Mouse (Mus musculus): ENCODE results near the gene Macrod2. TPM values are rescaled to one million over a fixed set of nuclear protein-coding genes. Genes with fewer than 3 reads are reported as not detected.

Macrod2 gene
- polyA plus RNA-seq, 1 experiment from 2014 or later, result 19.9 TPM

GRCm38 (mm10) chr2:140533621-140534020, 138.5 kb downstream of the Macrod2 start:
- Histone ChIP-seq H3K36me3 (ENCODE audit: control insufficient read depth, insufficient read depth, low read length) (no peaks in the 10 kb centered on the region), H3K9me3 (ENCODE audit: control insufficient read depth, low read length) (no peaks in the 10 kb centered on the region), H3K27ac (ENCODE audit: low read depth, low read length) (no peak overlapping the region), H3K4me3 (ENCODE audit: low read depth, low read length) (no peak overlapping the region), H3K27me3 (replicated peaks; ENCODE audit: control insufficient read depth, insufficient read depth, low read length) (no peaks in the 10 kb centered on the region), H3K9ac (ENCODE audit: low read depth, low read length) (no peak overlapping the region), H3K4me1 (replicated peaks; ENCODE audit: control insufficient read depth, insufficient read depth, low read length) (no peaks in the 10 kb centered on the region), H3K4me2 (no peak overlapping the region)
- no peak for ATAC-seq (replicated peaks; ENCODE audit: low FRiP score)
- 86% methylated on average over 8 of the region's 8 CpGs for WGBS
- no peak for DNase-seq (ENCODE audit: low spot score)

- no peaks in the 10 kb centered on the region for H3K27me3 ChIP-seq (replicated peaks; ENCODE audit: control insufficient read depth, insufficient read depth, low read length)
- H3K4me1 ChIP-seq (replicated peaks; ENCODE audit: control insufficient read depth, insufficient read depth, low read length), result no peaks in the 10 kb centered on the region
- no peaks in the 10 kb centered on the region for H3K9me3 ChIP-seq (ENCODE audit: control insufficient read depth, low read length)
- H3K4me2 ChIP-seq, result no peak overlapping the region
- WGBS, result 86% methylated on average over 3 of the region's 3 CpGs
- ATAC-seq (replicated peaks; ENCODE audit: low FRiP score), result no peak
- H3K9ac ChIP-seq (ENCODE audit: low read depth, low read length), result no peak overlapping the region
- no peak overlapping the region for H3K4me3 ChIP-seq (ENCODE audit: low read depth, low read length)
- no peaks in the 10 kb centered on the region for H3K36me3 ChIP-seq (ENCODE audit: control insufficient read depth, insufficient read depth, low read length)
- no peak overlapping the region for H3K27ac ChIP-seq (ENCODE audit: low read depth, low read length)
- no peak for DNase-seq (ENCODE audit: low spot score)
Observed at GRCm38 (mm10) chr2:140534583-140534982, 139.5 kb downstream of the Macrod2 start.

- no peak overlapping the region for H3K9ac ChIP-seq (ENCODE audit: low read depth, low read length)
- H3K4me1 ChIP-seq (replicated peaks; ENCODE audit: control insufficient read depth, insufficient read depth, low read length), result no peaks in the 10 kb centered on the region
- ATAC-seq (replicated peaks; ENCODE audit: low FRiP score) (no peak), DNase-seq (ENCODE audit: low spot score) (no peak)
- no peak overlapping the region for H3K4me3 ChIP-seq (ENCODE audit: low read depth, low read length)
- H3K4me2 ChIP-seq, result no peak overlapping the region
- H3K36me3 ChIP-seq (ENCODE audit: control insufficient read depth, insufficient read depth, low read length), result no peaks in the 10 kb centered on the region
- no peaks in the 10 kb centered on the region for H3K27me3 ChIP-seq (replicated peaks; ENCODE audit: control insufficient read depth, insufficient read depth, low read length)
- 84% methylated on average over 5 of the region's 5 CpGs for WGBS
- no peaks in the 10 kb centered on the region for H3K9me3 ChIP-seq (ENCODE audit: control insufficient read depth, low read length)
- H3K27ac ChIP-seq (ENCODE audit: low read depth, low read length), result no peak overlapping the region
Observed at GRCm38 (mm10) chr2:140535832-140536571, 140.9 kb downstream of the Macrod2 start.

GRCm38 (mm10) chr2:140549286-140549685, 154.2 kb downstream of the Macrod2 start:
- DNase-seq (ENCODE audit: low spot score), result no peak
- no peak overlapping the region for H3K4me2 ChIP-seq

GRCm38 (mm10) chr2:140561426-140561825, 166.3 kb downstream of the Macrod2 start:
- Histone ChIP-seq H3K4me1 (replicated peaks; ENCODE audit: control insufficient read depth, insufficient read depth, low read length) (no peaks in the 10 kb centered on the region), H3K9me3 (ENCODE audit: control insufficient read depth, low read length) (no peaks in the 10 kb centered on the region), H3K27ac (ENCODE audit: low read depth, low read length) (no peak overlapping the region), H3K36me3 (ENCODE audit: control insufficient read depth, insufficient read depth, low read length) (no peaks in the 10 kb centered on the region), H3K4me2 (no peak overlapping the region), H3K27me3 (replicated peaks; ENCODE audit: control insufficient read depth, insufficient read depth, low read length) (no peaks in the 10 kb centered on the region), H3K9ac (ENCODE audit: low read depth, low read length) (no peak overlapping the region), H3K4me3 (ENCODE audit: low read depth, low read length) (no peak overlapping the region)
- DNase-seq (ENCODE audit: low spot score) (no peak), ATAC-seq (replicated peaks; ENCODE audit: low FRiP score) (no peak)
- WGBS, result 73% methylated on average over 2 of the region's 2 CpGs

More at GRCm38 (mm10) chr2:140549286-140549685, 154.2 kb downstream of the Macrod2 start:
- no peak for ATAC-seq (replicated peaks; ENCODE audit: low FRiP score)
- H3K4me1 ChIP-seq (replicated peaks; ENCODE audit: control insufficient read depth, insufficient read depth, low read length), result no peaks in the 10 kb centered on the region
- no peaks in the 10 kb centered on the region for H3K9me3 ChIP-seq (ENCODE audit: control insufficient read depth, low read length)
- H3K27me3 ChIP-seq (replicated peaks; ENCODE audit: control insufficient read depth, insufficient read depth, low read length), result no peaks in the 10 kb centered on the region
- 79% methylated on average over 2 of the region's 2 CpGs for WGBS
- no peak overlapping the region for H3K4me3 ChIP-seq (ENCODE audit: low read depth, low read length)
- H3K27ac ChIP-seq (ENCODE audit: low read depth, low read length), result no peak overlapping the region
- no peak overlapping the region for H3K9ac ChIP-seq (ENCODE audit: low read depth, low read length)
- no peaks in the 10 kb centered on the region for H3K36me3 ChIP-seq (ENCODE audit: control insufficient read depth, insufficient read depth, low read length)

- no peaks in the 10 kb centered on the region for H3K36me3 ChIP-seq (ENCODE audit: control insufficient read depth, insufficient read depth, low read length)
- H3K4me1 ChIP-seq (replicated peaks; ENCODE audit: control insufficient read depth, insufficient read depth, low read length), result no peaks in the 10 kb centered on the region
Observed at GRCm38 (mm10) chr2:140570874-140571273, 175.8 kb downstream of the Macrod2 start.

GRCm38 (mm10) chr2:140592537-140593261, 197.6 kb downstream of the Macrod2 start:
- WGBS, result 72% methylated on average over 3 of the region's 3 CpGs
- no peaks in the 10 kb centered on the region for H3K36me3 ChIP-seq (ENCODE audit: control insufficient read depth, insufficient read depth, low read length)
- H3K27me3 ChIP-seq (replicated peaks; ENCODE audit: control insufficient read depth, insufficient read depth, low read length), result no peaks in the 10 kb centered on the region
- H3K27ac ChIP-seq (ENCODE audit: low read depth, low read length), result no peak overlapping the region
- no peak for DNase-seq (ENCODE audit: low spot score)
- no peaks in the 10 kb centered on the region for H3K4me1 ChIP-seq (replicated peaks; ENCODE audit: control insufficient read depth, insufficient read depth, low read length)
- H3K4me2 ChIP-seq, result no peak overlapping the region
- no peak overlapping the region for H3K9ac ChIP-seq (ENCODE audit: low read depth, low read length)
- no peak overlapping the region for H3K4me3 ChIP-seq (ENCODE audit: low read depth, low read length)
- no peak for ATAC-seq (replicated peaks; ENCODE audit: low FRiP score)
- H3K9me3 ChIP-seq (ENCODE audit: control insufficient read depth, low read length), result no peaks in the 10 kb centered on the region

More at GRCm38 (mm10) chr2:140570874-140571273, 175.8 kb downstream of the Macrod2 start:
- no peaks in the 10 kb centered on the region for H3K27me3 ChIP-seq (replicated peaks; ENCODE audit: control insufficient read depth, insufficient read depth, low read length)
- 79% methylated on average over 6 of the region's 6 CpGs for WGBS
- DNase-seq (ENCODE audit: low spot score), result no peak
- no peak overlapping the region for H3K4me2 ChIP-seq
- no peak overlapping the region for H3K4me3 ChIP-seq (ENCODE audit: low read depth, low read length)
- H3K9me3 ChIP-seq (ENCODE audit: control insufficient read depth, low read length), result no peaks in the 10 kb centered on the region
- no peak for ATAC-seq (replicated peaks; ENCODE audit: low FRiP score)
- no peak overlapping the region for H3K9ac ChIP-seq (ENCODE audit: low read depth, low read length)
- H3K27ac ChIP-seq (ENCODE audit: low read depth, low read length), result no peak overlapping the region

- Histone ChIP-seq H3K36me3 (ENCODE audit: control insufficient read depth, insufficient read depth, low read length) (no peaks in the 10 kb centered on the region), H3K27ac (ENCODE audit: low read depth, low read length) (no peak overlapping the region), H3K27me3 (replicated peaks; ENCODE audit: control insufficient read depth, insufficient read depth, low read length) (no peaks in the 10 kb centered on the region), H3K4me3 (ENCODE audit: low read depth, low read length) (no peak overlapping the region), H3K4me1 (replicated peaks; ENCODE audit: control insufficient read depth, insufficient read depth, low read length) (no peaks in the 10 kb centered on the region), H3K9ac (ENCODE audit: low read depth, low read length) (no peak overlapping the region), H3K4me2 (no peak overlapping the region), H3K9me3 (ENCODE audit: control insufficient read depth, low read length) (no peaks in the 10 kb centered on the region)
- ATAC-seq (replicated peaks; ENCODE audit: low FRiP score) (no peak), DNase-seq (ENCODE audit: low spot score) (no peak)
- WGBS, result 91% methylated on average over 2 of the region's 2 CpGs
Observed at GRCm38 (mm10) chr2:140596906-140597305, 201.8 kb downstream of the Macrod2 start.

- H3K27ac ChIP-seq (ENCODE audit: low read depth, low read length), result no peak overlapping the region
- H3K4me1 ChIP-seq (replicated peaks; ENCODE audit: control insufficient read depth, insufficient read depth, low read length), result no peaks in the 10 kb centered on the region
- ATAC-seq (replicated peaks; ENCODE audit: low FRiP score), result no peak
- no peak overlapping the region for H3K4me3 ChIP-seq (ENCODE audit: low read depth, low read length)
- H3K4me2 ChIP-seq, result no peak overlapping the region
- H3K27me3 ChIP-seq (replicated peaks; ENCODE audit: control insufficient read depth, insufficient read depth, low read length), result no peaks in the 10 kb centered on the region
- no peak for DNase-seq (ENCODE audit: low spot score)
- no peak overlapping the region for H3K9ac ChIP-seq (ENCODE audit: low read depth, low read length)
- WGBS, result 92% methylated on average over 2 of the region's 2 CpGs
- H3K36me3 ChIP-seq (ENCODE audit: control insufficient read depth, insufficient read depth, low read length), result no peaks in the 10 kb centered on the region
- H3K9me3 ChIP-seq (ENCODE audit: control insufficient read depth, low read length), result no peaks in the 10 kb centered on the region
Observed at GRCm38 (mm10) chr2:140615451-140615850, 220.3 kb downstream of the Macrod2 start.
